Comparison of ENCODE assay signal across 8 mouse cellular contexts in the genomic region with DNA sequence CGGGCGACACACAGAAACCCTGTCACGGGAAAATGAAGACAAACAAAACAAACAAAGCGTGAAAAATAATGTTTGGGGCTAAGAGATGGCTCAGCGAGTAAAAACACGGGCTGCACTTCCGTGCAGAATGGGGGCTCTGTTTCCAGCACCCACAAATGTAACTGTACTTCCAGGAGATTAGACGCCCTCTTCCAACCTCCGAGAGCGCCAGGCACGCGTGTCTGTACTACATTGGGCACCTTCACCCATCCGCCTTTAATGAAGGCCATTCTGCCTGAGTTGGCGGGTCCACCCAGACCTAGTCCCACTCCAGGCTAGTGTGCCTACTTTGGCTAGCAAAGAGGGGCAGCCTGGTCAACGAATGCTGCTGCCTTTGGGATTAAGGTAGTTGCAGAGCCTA. TPM values are rescaled to one million over a fixed set of nuclear protein-coding genes. Genes with fewer than 3 reads are reported as not detected.
DNase-seq lines count a peak whose midpoint lies in the region; ATAC-seq and TF ChIP-seq lines count a peak whose summit lies in the region.

No protein-coding gene starts in this region.

- H3K27ac ChIP-seq in kidney, adult 2 months (ENCODE audit: insufficient read depth, low read depth, low read length) = peak overlapping the region; percentile 74
- no peak overlapping the region for H3K27ac ChIP-seq in bone marrow macrophage, adult 2 months (ENCODE audit: insufficient read depth, low read depth, low read length)
- peak overlapping the region; percentile 97 for H3K27ac ChIP-seq in heart, postnatal 0 days (ENCODE audit: low read depth)
- H3K27ac ChIP-seq in midbrain, embryonic 11.5 days (ENCODE audit: low read depth, low read length) = peak overlapping the region; percentile 3; the same call in 1 of the 2 replicates

- H3K27me3 ChIP-seq in kidney, adult 2 months (replicated peaks; ENCODE audit: control insufficient read depth, insufficient read depth, low read length) = no peaks in the 10 kb centered on the region
- no peaks in the 10 kb centered on the region for H3K27me3 ChIP-seq in heart, postnatal 0 days (ENCODE audit: control insufficient read depth, insufficient read depth, low read length)
- no peaks in the 10 kb centered on the region for H3K27me3 ChIP-seq in midbrain, embryonic 11.5 days (ENCODE audit: control insufficient read depth, insufficient read depth, low read length)

- H3K4me1 ChIP-seq in kidney, adult 2 months (ENCODE audit: control insufficient read depth, insufficient read depth, low read length) = peaks cover 8% of the 10 kb centered on the region; the same call in 1 of the 2 replicates
- peaks cover 10% of the 10 kb centered on the region for H3K4me1 ChIP-seq in bone marrow macrophage, adult 2 months (ENCODE audit: control insufficient read depth, insufficient read depth, low read length)
- H3K4me1 ChIP-seq in heart, postnatal 0 days (ENCODE audit: control insufficient read depth, insufficient read depth) = peaks cover 14% of the 10 kb centered on the region; the same call in 1 of the 2 replicates
- peaks cover 14% of the 10 kb centered on the region for H3K4me1 ChIP-seq in midbrain, embryonic 11.5 days (ENCODE audit: control insufficient read depth, insufficient read depth, low read length)

- H3K36me3 ChIP-seq in kidney, adult 2 months (ENCODE audit: control insufficient read depth, insufficient read depth, low read length) = no peaks in the 10 kb centered on the region
- no peaks in the 10 kb centered on the region for H3K36me3 ChIP-seq in heart, postnatal 0 days (replicated peaks; ENCODE audit: control insufficient read depth, insufficient read depth, low read length)
- H3K36me3 ChIP-seq in midbrain, embryonic 11.5 days (ENCODE audit: control insufficient read depth, insufficient read depth, low read length) = no peaks in the 10 kb centered on the region

- peak overlapping the region; percentile 81 for H3K4me2 ChIP-seq in heart, postnatal 0 days (ENCODE audit: low read depth, low read length)
- H3K4me2 ChIP-seq in midbrain, embryonic 11.5 days = peak overlapping the region; percentile 72

- no peak for DNase-seq in kidney, adult 2 months
- no peak for DNase-seq in kidney, adult 11 months
- no peak for DNase-seq in heart, postnatal 0 days (ENCODE audit: low spot score)
- DNase-seq in midbrain, embryonic 11.5 days (ENCODE audit: low spot score, missing footprints) = no peak
- no peak for DNase-seq in adrenal gland, postnatal 36 days
- no peak for DNase-seq in kidney, adult 8-10 months

- no peak for TF ChIP-seq CTCF in kidney, adult 2 months (conservative IDR thresholded peaks at IDR 0.05; ENCODE audit: insufficient read depth, insufficient read length, low read depth, low read length)
- no peak for TF ChIP-seq CTCF in bone marrow macrophage, adult 2 months (IDR thresholded peaks at IDR 0.05; ENCODE audit: low read depth, low read length)
- TF ChIP-seq CTCF in heart, postnatal 0 days (IDR thresholded peaks at IDR 0.05; ENCODE audit: low read depth) = no peak

- no peak for ATAC-seq in heart, postnatal 0 days (ENCODE audit: insufficient read depth, low read depth)
- no peak for ATAC-seq in midbrain, embryonic 11.5 days (ENCODE audit: low FRiP score)
- ATAC-seq in CD4-positive, CD25-positive, alpha-beta regulatory T cell, adult 4 months = no peak

- 55% methylated on average over 15 of the region's 15 CpGs for WGBS in kidney, adult 2 months
- WGBS in heart, postnatal 0 days = 66% methylated on average over 15 of the region's 15 CpGs
- WGBS in midbrain, embryonic 11.5 days = 76% methylated on average over 15 of the region's 15 CpGs

- no peak for TF ChIP-seq POLR2A in kidney, adult 2 months (IDR thresholded peaks at IDR 0.05; ENCODE audit: low read depth, low read length)
- no peak for TF ChIP-seq POLR2A in bone marrow macrophage, adult 2 months (IDR thresholded peaks at IDR 0.05; ENCODE audit: borderline replicate concordance, low read depth, low read length)

- peak overlapping the region; percentile 85; the same call in 1 of the 2 replicates for H3K4me3 ChIP-seq in kidney, adult 2 months (ENCODE audit: insufficient read depth, low read depth, low read length)
- peak overlapping the region; percentile 98 for H3K4me3 ChIP-seq in bone marrow macrophage, adult 2 months (ENCODE audit: insufficient read depth, low read length)
- H3K4me3 ChIP-seq in heart, postnatal 0 days (ENCODE audit: low read depth, low read length) = peak overlapping the region; percentile 83
- H3K4me3 ChIP-seq in midbrain, embryonic 11.5 days (ENCODE audit: low read depth, low read length) = peak overlapping the region; percentile 98

- H3K9me3 ChIP-seq in heart, postnatal 0 days (replicated peaks; ENCODE audit: control insufficient read depth, low read length) = no peaks in the 10 kb centered on the region
- H3K9me3 ChIP-seq in midbrain, embryonic 11.5 days (ENCODE audit: control insufficient read depth, low read length) = no peaks in the 10 kb centered on the region

- H3K9ac ChIP-seq in heart, postnatal 0 days (replicated peaks; ENCODE audit: low read depth, low read length) = peak overlapping the region; percentile 85; the same call in 1 of the 2 replicates
- H3K9ac ChIP-seq in midbrain, embryonic 11.5 days (ENCODE audit: low read length) = peak overlapping the region; percentile 99

- no peak for TF ChIP-seq EP300 in heart, postnatal 0 days (IDR thresholded peaks at IDR 0.05; ENCODE audit: low read depth)

RNA-seq across cellular contexts. Expression of gene Dennd6b, which starts 0.8 kb away (rescaled TPM):
- 11.2 and 15.0 TPM in 2 replicates for polyA plus RNA-seq in kidney, adult 2 months (2012; rRNA removed)
- polyA plus RNA-seq in bone marrow macrophage, adult 2 months (2012; ENCODE audit: insufficient read depth, insufficient read length, missing spikeins) = 3.4 and 3.8 TPM in 2 replicates
- total RNA-seq in heart, postnatal 0 days (2014; rRNA removed; ENCODE audit: low replicate concordance) = 15.2 and 19.2 TPM in 2 replicates
- 14.5 and 14.8 TPM in 2 replicates for polyA plus RNA-seq in heart, postnatal 0 days (2015; fragmentation: Nextera tagmentation; extraction: Ambion mirVana)
- polyA plus RNA-seq in midbrain, embryonic 11.5 days (2014; fragmentation: Nextera tagmentation; extraction: Ambion mirVana) = 26.2 and 26.6 TPM in 2 replicates
- polyA plus RNA-seq in CD4-positive, CD25-positive, alpha-beta regulatory T cell, adult 4 months (2017; shearing (Covaris generic)) = 10 to 100 TPM; 13.5 to 18.4 TPM
- 1 to 10 TPM; 4.9 to 5.2 TPM for total RNA-seq in adrenal gland, postnatal 36 days (2021)

RNA-seq across cellular contexts. Expression of gene Ppp6r2, which starts 14.3 kb away (rescaled TPM):
- 85.0 and 148 TPM in 2 replicates for polyA plus RNA-seq in kidney, adult 2 months (2012; rRNA removed)
- 31.6 and 32.7 TPM in 2 replicates for polyA plus RNA-seq in bone marrow macrophage, adult 2 months (2012; ENCODE audit: insufficient read depth, insufficient read length, missing spikeins)
- total RNA-seq in heart, postnatal 0 days (2014; rRNA removed; ENCODE audit: low replicate concordance) = 65.1 and 98.4 TPM in 2 replicates
- 27.4 and 27.7 TPM in 2 replicates for polyA plus RNA-seq in heart, postnatal 0 days (2015; fragmentation: Nextera tagmentation; extraction: Ambion mirVana)
- polyA plus RNA-seq in midbrain, embryonic 11.5 days (2014; fragmentation: Nextera tagmentation; extraction: Ambion mirVana) = 35.9 and 40.0 TPM in 2 replicates
- polyA plus RNA-seq in CD4-positive, CD25-positive, alpha-beta regulatory T cell, adult 4 months (2017; shearing (Covaris generic)) = 10 to 100 TPM; 25.3 to 28.0 TPM
- 10 to 100 TPM; 39.6 to 49.0 TPM for total RNA-seq in adrenal gland, postnatal 36 days (2021)

RNA-seq across cellular contexts. Expression of gene Plxnb2, which starts 16.5 kb away (rescaled TPM):
- polyA plus RNA-seq in kidney, adult 2 months (2012; rRNA removed) = 288 and 297 TPM in 2 replicates
- polyA plus RNA-seq in bone marrow macrophage, adult 2 months (2012; ENCODE audit: insufficient read depth, insufficient read length, missing spikeins) = 432 and 457 TPM in 2 replicates
- 153 and 199 TPM in 2 replicates for total RNA-seq in heart, postnatal 0 days (2014; rRNA removed; ENCODE audit: low replicate concordance)
- 51.6 and 54.5 TPM in 2 replicates for polyA plus RNA-seq in heart, postnatal 0 days (2015; fragmentation: Nextera tagmentation; extraction: Ambion mirVana)
- polyA plus RNA-seq in midbrain, embryonic 11.5 days (2014; fragmentation: Nextera tagmentation; extraction: Ambion mirVana) = 97.5 and 115 TPM in 2 replicates
- polyA plus RNA-seq in CD4-positive, CD25-positive, alpha-beta regulatory T cell, adult 4 months (2017; shearing (Covaris generic)) = 1 to 10 TPM in 1 of 2 experiments, under 1 TPM in 1; 0.85 to 2.8 TPM
- 100 to 1,000 TPM; 110 to 130 TPM for total RNA-seq in adrenal gland, postnatal 36 days (2021)

RNA-seq across cellular contexts. Expression of gene Mapk11, which starts 47.6 kb away (rescaled TPM):
- polyA plus RNA-seq in kidney, adult 2 months (2012; rRNA removed) = 6.0 and 7.9 TPM in 2 replicates
- polyA plus RNA-seq in bone marrow macrophage, adult 2 months (2012; ENCODE audit: insufficient read depth, insufficient read length, missing spikeins) = 2.2 and 2.7 TPM in 2 replicates
- total RNA-seq in heart, postnatal 0 days (2014; rRNA removed; ENCODE audit: low replicate concordance) = 1.0 and 4.9 TPM in 2 replicates
- 2.5 and 2.6 TPM in 2 replicates for polyA plus RNA-seq in heart, postnatal 0 days (2015; fragmentation: Nextera tagmentation; extraction: Ambion mirVana)
- polyA plus RNA-seq in midbrain, embryonic 11.5 days (2014; fragmentation: Nextera tagmentation; extraction: Ambion mirVana) = 34.9 and 40.6 TPM in 2 replicates
- polyA plus RNA-seq in CD4-positive, CD25-positive, alpha-beta regulatory T cell, adult 4 months (2017; shearing (Covaris generic)) = 10 to 100 TPM; 21.7 to 39.5 TPM
- 1 to 10 TPM; 2.5 to 3.7 TPM for total RNA-seq in adrenal gland, postnatal 36 days (2021)

RNA-seq across cellular contexts. Expression of gene Mapk12, which starts 56.6 kb away (rescaled TPM):
- polyA plus RNA-seq in kidney, adult 2 months (2012; rRNA removed) = 12.7 and 13.9 TPM in 2 replicates
- not detected in 2 replicates for polyA plus RNA-seq in bone marrow macrophage, adult 2 months (2012; ENCODE audit: insufficient read depth, insufficient read length, missing spikeins)
- 7.1 and 55.2 TPM in 2 replicates for total RNA-seq in heart, postnatal 0 days (2014; rRNA removed; ENCODE audit: low replicate concordance)
- 18.6 and 18.9 TPM in 2 replicates for polyA plus RNA-seq in heart, postnatal 0 days (2015; fragmentation: Nextera tagmentation; extraction: Ambion mirVana)
- 21.3 and 27.0 TPM in 2 replicates for polyA plus RNA-seq in midbrain, embryonic 11.5 days (2014; fragmentation: Nextera tagmentation; extraction: Ambion mirVana)
- 1 to 10 TPM; 5.2 to 5.6 TPM for polyA plus RNA-seq in CD4-positive, CD25-positive, alpha-beta regulatory T cell, adult 4 months (2017; shearing (Covaris generic))
- 10 to 100 TPM in 1 of 2 experiments, 1 to 10 TPM in 1; 8.8 to 10.6 TPM for total RNA-seq in adrenal gland, postnatal 36 days (2021)

Comparison
In these comparisons a context has a peak if more than half of its experiments do, and no peak if none do; other contexts are left out.
1. RNA of gene Plxnb2, which starts 16.5 kb away (polyA plus RNA-seq): 432 to 457 TPM in bone marrow macrophage, adult 2 months, 288 to 297 TPM in kidney, adult 2 months, 97.5 to 115 TPM in midbrain, embryonic 11.5 days and 51.6 to 54.5 TPM in heart, postnatal 0 days; 0.85 to 2.8 TPM in CD4-positive, CD25-positive, alpha-beta regulatory T cell, adult 4 months; every median in the first group is over 10 times any median in the second.
2. Peak in every context shown above with its lines, with median percentiles within 50 percentile points of each other: H3K4me3 ChIP-seq.